Mouse (Mus musculus): ENCODE data around the gene Tppp3. TPM values are rescaled to one million over a fixed set of nuclear protein-coding genes. Genes with fewer than 3 reads are reported as not detected.
A peak's percentile ranks its signal among the peaks of the same experiment; 100 is the strongest.

Tppp3 gene
- polyA plus RNA-seq, 1 experiment: 8.1 TPM

- H3K36me3 ChIP-seq (ENCODE audit: control insufficient read depth, insufficient read depth, low read length): no peaks in the 10 kb centered on the region
- DNase-seq (ENCODE audit: low read depth in 1 of 2, low spot score in 2 of 2): no peak
- no peak for TF ChIP-seq CTCF (IDR thresholded peaks at IDR 0.05; ENCODE audit: extremely low read depth, insufficient read depth, insufficient read length, insufficient replicate concordance)
- no peak for TF ChIP-seq POLR2A (IDR thresholded peaks at IDR 0.05; ENCODE audit: low read depth, low read length)
- H3K4me3 ChIP-seq (ENCODE audit: extremely low read depth, insufficient read depth, insufficient read length): no peak overlapping the region
- no peaks in the 10 kb centered on the region for H3K27me3 ChIP-seq (ENCODE audit: control insufficient read depth, insufficient read depth, low read length)
- 88% methylated on average over 13 of the region's 13 CpGs for WGBS
- no peaks in the 10 kb centered on the region for H3K4me1 ChIP-seq (ENCODE audit: control insufficient read depth, insufficient read depth, insufficient read length)
- H3K27ac ChIP-seq (ENCODE audit: insufficient read depth, low read length): no peak overlapping the region
Measured at GRCm38 (mm10) chr8:105461085-105461803, 10.1 kb downstream of the Tppp3 start.

- DNase-seq (ENCODE audit: low read depth in 1 of 2, low spot score in 2 of 2): no peak
- Histone ChIP-seq H3K36me3 (ENCODE audit: control insufficient read depth, insufficient read depth, low read length) (no peaks in the 10 kb centered on the region), H3K4me3 (ENCODE audit: extremely low read depth, insufficient read depth, insufficient read length) (no peak overlapping the region), H3K4me1 (ENCODE audit: control insufficient read depth, insufficient read depth, insufficient read length) (no peaks in the 10 kb centered on the region), H3K27me3 (ENCODE audit: control insufficient read depth, insufficient read depth, low read length) (no peaks in the 10 kb centered on the region), H3K27ac (ENCODE audit: insufficient read depth, low read length) (peak overlapping the region; percentile 37; the same call in 1 of the 2 replicates)
- TF ChIP-seq POLR2A (IDR thresholded peaks at IDR 0.05; ENCODE audit: low read depth, low read length): no peak
- TF ChIP-seq CTCF (IDR thresholded peaks at IDR 0.05; ENCODE audit: extremely low read depth, insufficient read depth, insufficient read length, insufficient replicate concordance): no peak
- 8% methylated on average over 10 of the region's 10 CpGs for WGBS
Measured at GRCm38 (mm10) chr8:105455218-105455617, 16.1 kb downstream of the Tppp3 start.

- no peak for TF ChIP-seq POLR2A (IDR thresholded peaks at IDR 0.05; ENCODE audit: low read depth, low read length)
- TF ChIP-seq CTCF (IDR thresholded peaks at IDR 0.05; ENCODE audit: extremely low read depth, insufficient read depth, insufficient read length, insufficient replicate concordance): no peak
- no peak for DNase-seq (ENCODE audit: low read depth in 1 of 2, low spot score in 2 of 2)
- Histone ChIP-seq H3K4me1 (ENCODE audit: control insufficient read depth, insufficient read depth, insufficient read length) (no peaks in the 10 kb centered on the region), H3K27ac (ENCODE audit: insufficient read depth, low read length) (no peak overlapping the region), H3K4me3 (ENCODE audit: extremely low read depth, insufficient read depth, insufficient read length) (no peak overlapping the region), H3K27me3 (ENCODE audit: control insufficient read depth, insufficient read depth, low read length) (no peaks in the 10 kb centered on the region), H3K36me3 (ENCODE audit: control insufficient read depth, insufficient read depth, low read length) (no peaks in the 10 kb centered on the region)
- WGBS: 70% methylated on average over 5 of the region's 5 CpGs
Measured at GRCm38 (mm10) chr8:105454088-105454487, 17.2 kb downstream of the Tppp3 start.

DNA sequence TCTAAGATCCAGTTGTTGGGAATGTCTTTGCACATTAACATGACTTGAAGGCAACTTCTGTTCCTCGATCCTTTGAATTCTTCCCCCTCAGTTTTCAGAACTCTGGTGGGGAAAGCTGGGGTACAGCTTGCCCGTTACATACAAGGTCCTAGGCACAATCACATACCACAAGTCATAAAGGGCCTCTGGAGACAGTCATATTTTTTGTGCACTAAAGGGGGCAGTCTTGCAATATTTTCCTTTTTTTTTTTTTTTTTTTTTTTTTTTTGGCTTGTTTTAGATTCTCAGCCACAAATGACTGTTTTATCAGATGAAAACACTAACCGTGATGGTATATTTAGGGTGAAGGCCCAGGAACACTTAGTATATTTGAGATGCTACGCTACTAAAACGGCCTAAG, 18.0 kb downstream of the Tppp3 start:
- WGBS: 22% methylated on average over 5 of the region's 5 CpGs
- no peaks in the 10 kb centered on the region for H3K27me3 ChIP-seq (ENCODE audit: control insufficient read depth, insufficient read depth, low read length)

DNA sequence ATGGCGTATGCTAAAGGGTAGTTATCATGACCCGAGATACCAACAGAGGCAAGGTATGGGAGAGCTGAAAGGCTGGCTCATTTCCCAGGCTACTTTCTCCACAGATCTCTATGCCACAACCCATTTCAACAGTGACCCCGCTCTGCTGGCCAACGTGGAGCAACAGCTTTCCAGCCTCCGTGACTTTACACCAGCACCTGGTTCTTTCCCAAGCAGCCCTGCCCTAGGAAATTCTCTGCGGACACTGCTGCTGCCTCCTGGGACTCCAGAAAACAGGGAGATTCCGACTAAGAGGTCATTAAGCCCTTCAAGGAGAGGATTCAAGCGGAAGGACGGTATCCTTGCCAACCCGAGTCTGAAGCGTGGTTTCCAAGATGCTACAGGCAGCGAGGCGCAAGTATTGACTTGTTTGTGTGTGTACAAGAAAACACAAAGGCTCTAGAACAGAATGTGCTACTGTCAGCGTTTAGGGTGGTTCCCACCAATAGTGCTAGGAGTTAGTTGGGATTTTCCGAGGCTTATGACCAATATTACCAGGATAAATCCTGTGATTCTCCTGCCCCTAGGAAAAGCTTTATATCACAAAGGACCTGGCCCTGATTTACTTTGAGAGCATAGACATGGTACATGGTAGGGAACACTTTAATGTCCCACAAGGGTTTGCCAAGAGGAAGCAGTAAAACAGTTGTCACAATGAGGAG, 19.3 kb downstream of the Tppp3 start:
- no peak overlapping the region for H3K4me3 ChIP-seq (ENCODE audit: extremely low read depth, insufficient read depth, insufficient read length)
- H3K27me3 ChIP-seq (ENCODE audit: control insufficient read depth, insufficient read depth, low read length): no peaks in the 10 kb centered on the region
- DNase-seq (ENCODE audit: low read depth in 1 of 2, low spot score in 2 of 2): no peak
- TF ChIP-seq CTCF (IDR thresholded peaks at IDR 0.05; ENCODE audit: extremely low read depth, insufficient read depth, insufficient read length, insufficient replicate concordance) (no peak), POLR2A (IDR thresholded peaks at IDR 0.05; ENCODE audit: low read depth, low read length) (no peak)
- no peaks in the 10 kb centered on the region for H3K4me1 ChIP-seq (ENCODE audit: control insufficient read depth, insufficient read depth, insufficient read length)
- no peaks in the 10 kb centered on the region for H3K36me3 ChIP-seq (ENCODE audit: control insufficient read depth, insufficient read depth, low read length)
- H3K27ac ChIP-seq (ENCODE audit: insufficient read depth, low read length): no peak overlapping the region
- 77% methylated on average over 15 of the region's 15 CpGs for WGBS

More for the DNA sequence above, 18.0 kb downstream of the Tppp3 start:
- Histone ChIP-seq H3K4me1 (ENCODE audit: control insufficient read depth, insufficient read depth, insufficient read length) (no peaks in the 10 kb centered on the region), H3K27ac (ENCODE audit: insufficient read depth, low read length) (no peak overlapping the region), H3K36me3 (ENCODE audit: control insufficient read depth, insufficient read depth, low read length) (no peaks in the 10 kb centered on the region), H3K4me3 (ENCODE audit: extremely low read depth, insufficient read depth, insufficient read length) (no peak overlapping the region)
- TF ChIP-seq CTCF (IDR thresholded peaks at IDR 0.05; ENCODE audit: extremely low read depth, insufficient read depth, insufficient read length, insufficient replicate concordance): no peak
- TF ChIP-seq POLR2A (IDR thresholded peaks at IDR 0.05; ENCODE audit: low read depth, low read length): no peak
- no peak for DNase-seq (ENCODE audit: low read depth in 1 of 2, low spot score in 2 of 2)

- TF ChIP-seq CTCF (IDR thresholded peaks at IDR 0.05; ENCODE audit: extremely low read depth, insufficient read depth, insufficient read length, insufficient replicate concordance) (no peak), POLR2A (IDR thresholded peaks at IDR 0.05; ENCODE audit: low read depth, low read length) (no peak)
- Histone ChIP-seq H3K4me1 (ENCODE audit: control insufficient read depth, insufficient read depth, insufficient read length) (no peaks in the 10 kb centered on the region), H3K27me3 (ENCODE audit: control insufficient read depth, insufficient read depth, low read length) (no peaks in the 10 kb centered on the region), H3K27ac (ENCODE audit: insufficient read depth, low read length) (no peak overlapping the region), H3K36me3 (ENCODE audit: control insufficient read depth, insufficient read depth, low read length) (no peaks in the 10 kb centered on the region), H3K4me3 (ENCODE audit: extremely low read depth, insufficient read depth, insufficient read length) (no peak overlapping the region)
- no peak for DNase-seq (ENCODE audit: low read depth in 1 of 2, low spot score in 2 of 2)
- 85% methylated on average over 1 of the region's 1 CpGs for WGBS
Measured at GRCm38 (mm10) chr8:105450977-105451376, 20.3 kb downstream of the Tppp3 start.

DNA sequence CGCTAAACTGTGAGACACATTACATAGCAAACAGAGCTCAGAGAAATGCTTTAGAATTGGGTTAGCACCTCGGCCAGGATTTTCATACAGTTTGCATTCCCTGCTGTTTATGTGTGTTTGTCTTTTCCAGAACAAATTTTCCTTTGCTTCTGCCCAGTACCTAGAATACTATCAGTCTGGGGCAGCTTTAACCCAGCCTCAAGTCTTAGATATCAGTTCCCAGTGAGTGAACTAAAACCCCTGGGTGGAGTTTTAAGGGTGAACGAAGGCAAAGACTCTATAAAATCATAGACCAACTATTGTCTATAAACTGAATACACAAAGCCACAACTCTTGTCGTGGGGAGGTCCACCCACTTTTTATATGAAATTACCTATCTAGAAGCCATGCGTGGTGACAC, 22.7 kb downstream of the Tppp3 start:
- Histone ChIP-seq H3K4me3 (ENCODE audit: extremely low read depth, insufficient read depth, insufficient read length) (no peak overlapping the region), H3K36me3 (ENCODE audit: control insufficient read depth, insufficient read depth, low read length) (no peaks in the 10 kb centered on the region), H3K27ac (ENCODE audit: insufficient read depth, low read length) (no peak overlapping the region), H3K4me1 (ENCODE audit: control insufficient read depth, insufficient read depth, insufficient read length) (no peaks in the 10 kb centered on the region), H3K27me3 (ENCODE audit: control insufficient read depth, insufficient read depth, low read length) (no peaks in the 10 kb centered on the region)
- 84% methylated on average over 5 of the region's 5 CpGs for WGBS
- TF ChIP-seq CTCF (IDR thresholded peaks at IDR 0.05; ENCODE audit: extremely low read depth, insufficient read depth, insufficient read length, insufficient replicate concordance) (no peak), POLR2A (IDR thresholded peaks at IDR 0.05; ENCODE audit: low read depth, low read length) (no peak)
- no peak for DNase-seq (ENCODE audit: low read depth in 1 of 2, low spot score in 2 of 2)

Data from spleen, adult 2 months (tissue).